Mouse (Mus musculus) kidney, embryonic 16.5 days (tissue): ENCODE measurements around the gene Mical3. TPM values are rescaled to one million over a fixed set of nuclear protein-coding genes. Genes with fewer than 3 reads are reported as not detected.
A peak's percentile ranks its signal among the peaks of the same experiment; 100 is the strongest.
"Not testable (repeated sequence)": the region's sequence is repeated elsewhere in the genome, so short reads cannot be mapped to it uniquely, and the experiment has no call there.

Experiments used
- ATAC-seq: fragments of 200-750 bp; cut with Nextera tagmentation; 2 replicates; pipeline ENCODE4 v1.8.0; 2017; ENCODE audit warnings: moderate TSS enrichment; ENCODE audit not compliant: low FRiP score, low TSS enrichment
- H3K27ac ChIP-seq: fragments of 300-500 bp; sonication (generic); 2 replicates; pipeline ENCODE4 v1.5.1; 2014; ENCODE audit warnings: low read length
- H3K27me3 ChIP-seq: fragments of 300-500 bp; sonication (generic); 2 replicates; pipeline ENCODE4 v1.6.1; 2014; ENCODE audit warnings: low read length, control low read depth, mixed read lengths; ENCODE audit not compliant: insufficient read depth
- H3K36me3 ChIP-seq: fragments of 300-500 bp; sonication (generic); 2 replicates; pipeline ENCODE4 v1.6.1; 2014; ENCODE audit warnings: low read length, control low read depth, mixed read lengths; ENCODE audit not compliant: insufficient read depth
- H3K4me1 ChIP-seq: fragments of 300-500 bp; sonication (generic); 2 replicates; pipeline ENCODE4 v1.6.1; 2014; ENCODE audit warnings: low read length, control low read depth, mixed read lengths; ENCODE audit not compliant: insufficient read depth
- H3K4me2 ChIP-seq: fragments of 300-500 bp; sonication (generic); replicated peaks from 2 replicates; pipeline ENCODE4 v1.6.1; 2014; ENCODE audit warnings: low read depth, low read length
- H3K4me3 ChIP-seq: fragments of 300-500 bp; sonication (generic); 2 replicates; pipeline ENCODE4 v1.5.1; 2014; ENCODE audit warnings: mild to moderate bottlenecking, low read length
- H3K9ac ChIP-seq: fragments of 300-500 bp; sonication (generic); replicated peaks from 2 replicates; pipeline ENCODE4 v1.6.1; 2014; ENCODE audit warnings: low read length
- H3K9me3 ChIP-seq: fragments of 300-500 bp; sonication (generic); 2 replicates; pipeline ENCODE4 v1.6.1; 2016; ENCODE audit warnings: low read length, control low read depth
- WGBS: fragments of 180-500 bp; shearing (Covaris S2); extraction: QIAGEN DNeasy Blood & Tissue Kit; methylation state at CpG from one replicate; pipeline ENCODE4 v1.1.7; 2014; 5-methylcytosine and 5-hydroxymethylcytosine counted together
- polyA plus RNA-seq: library from polyadenylated mRNA; unstranded; fragments of >200 nt; fragmentation: Nextera tagmentation; extraction: Ambion mirVana; gene quantifications from 2 replicates; pipeline ENCODE4 v1.2.1, GENCODE M21; 2015

Gene Mical3
- polyA plus RNA-seq, 1 experiment from 2014 or later = 10.9 TPM

DNA sequence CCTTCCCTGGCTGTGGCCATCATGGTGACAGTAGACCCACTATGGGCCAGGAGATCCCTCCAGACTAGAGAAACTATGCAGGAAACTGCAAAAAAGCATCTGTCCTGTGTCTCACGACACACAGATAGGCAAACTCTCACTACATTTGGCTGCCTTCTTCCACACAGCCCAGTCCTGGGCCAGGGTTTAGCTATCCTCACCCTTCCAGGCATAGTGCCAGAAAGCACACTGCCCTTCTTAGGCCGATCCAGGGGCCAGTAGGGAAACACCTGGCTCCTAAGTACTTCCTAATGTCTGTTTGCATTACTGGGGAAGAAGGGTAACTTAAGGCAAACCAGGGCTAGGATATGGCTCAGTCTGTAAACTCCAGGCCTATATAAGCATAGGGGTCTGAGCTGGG lies 217.9 kb downstream of the Mical3 start:
- no peak for ATAC-seq

DNA sequence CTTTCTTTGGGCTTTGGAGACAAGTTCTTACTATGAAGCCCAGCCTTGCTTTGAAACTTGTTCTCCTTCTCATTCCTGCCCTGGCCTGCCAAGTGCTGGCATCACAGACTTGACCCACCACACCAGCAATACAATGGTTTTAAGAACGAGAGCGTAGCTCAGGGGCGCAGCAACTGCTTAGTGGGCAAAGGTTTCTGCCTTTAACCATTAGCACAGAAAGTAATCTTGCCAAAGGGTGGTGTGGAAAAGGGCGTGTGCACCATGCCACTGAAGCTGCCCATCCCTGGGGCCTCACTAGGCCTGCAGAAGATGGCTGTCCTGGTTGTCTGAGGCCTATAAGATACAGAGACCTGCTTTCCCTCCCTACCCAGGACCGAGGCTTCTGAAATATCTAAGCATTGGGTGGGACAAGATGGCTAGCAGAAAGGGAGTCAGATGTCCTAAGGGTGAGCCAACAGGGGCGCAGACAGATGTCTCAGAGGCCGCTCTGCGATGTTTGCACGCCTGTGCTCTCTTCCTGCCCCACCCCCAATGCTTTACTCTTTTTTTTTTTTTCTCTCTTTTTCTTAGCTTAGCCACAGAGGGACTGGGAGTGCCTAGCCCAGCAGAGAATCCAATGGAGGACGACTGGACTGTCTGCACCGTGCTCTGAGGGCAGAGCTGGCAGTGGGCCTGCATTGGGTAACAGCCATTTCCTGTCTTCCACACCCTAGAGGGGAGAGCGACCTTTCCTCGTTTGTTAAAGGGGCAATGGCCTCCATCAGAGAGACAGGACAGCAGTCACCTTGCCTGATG lies 219.4 kb downstream of the Mical3 start:
- 68% methylated on average over 13 of the region's 13 CpGs for WGBS
- Histone ChIP-seq H3K36me3 (no peaks in the 10 kb centered on the region), H3K4me1 (peaks cover 10% of the 10 kb centered on the region), H3K9me3 (no peaks in the 10 kb centered on the region), H3K4me3 (no peak overlapping the region), H3K9ac (no peak overlapping the region), H3K4me2 (no peak overlapping the region), H3K27ac (no peak overlapping the region), H3K27me3 (no peaks in the 10 kb centered on the region)
- no peak for ATAC-seq

More for the DNA sequence above, 217.9 kb downstream of the Mical3 start:
- Histone ChIP-seq H3K4me2 (no peak overlapping the region), H3K27me3 (no peaks in the 10 kb centered on the region), H3K27ac (no peak overlapping the region), H3K4me1 (peaks cover 14% of the 10 kb centered on the region), H3K4me3 (no peak overlapping the region), H3K9ac (no peak overlapping the region), H3K9me3 (no peaks in the 10 kb centered on the region), H3K36me3 (no peaks in the 10 kb centered on the region)
- 67% methylated on average over 2 of the region's 2 CpGs for WGBS

- Histone ChIP-seq H3K36me3 (no peaks in the 10 kb centered on the region), H3K4me1 (no peaks in the 10 kb centered on the region; the same call in 1 of the 2 replicates), H3K9me3 (no peaks in the 10 kb centered on the region), H3K27me3 (no peaks in the 10 kb centered on the region), H3K9ac (no peak overlapping the region), H3K27ac (no peak overlapping the region), H3K4me2 (no peak overlapping the region), H3K4me3 (no peak overlapping the region)
- WGBS = 78% methylated on average over 3 of the region's 3 CpGs
- ATAC-seq = no peak
These were observed 221.3 kb downstream of the Mical3 start for GRCm38 (mm10) chr6:120909501-120909900.

- H3K36me3 ChIP-seq, H3K9ac ChIP-seq, H3K27me3 ChIP-seq, H3K9me3 ChIP-seq, H3K4me1 ChIP-seq, H3K27ac ChIP-seq, H3K4me2 ChIP-seq, ATAC-seq, H3K4me3 ChIP-seq: not testable (repeated sequence)
- 88% methylated on average over 9 of the region's 10 CpGs for WGBS
These were observed 222.8 kb downstream of the Mical3 start for GRCm38 (mm10) chr6:120907876-120908597.

GRCm38 (mm10) chr6:120906521-120906920 lies 224.3 kb downstream of the Mical3 start:
- Histone ChIP-seq H3K9me3 (no peaks in the 10 kb centered on the region), H3K27ac (no peak overlapping the region), H3K27me3 (no peaks in the 10 kb centered on the region), H3K36me3 (no peaks in the 10 kb centered on the region), H3K4me3 (no peak overlapping the region), H3K4me2 (no peak overlapping the region), H3K4me1 (no peaks in the 10 kb centered on the region; the same call in 1 of the 2 replicates), H3K9ac (no peak overlapping the region)
- WGBS = 88% methylated on average over 6 of the region's 6 CpGs
- no peak for ATAC-seq

DNA sequence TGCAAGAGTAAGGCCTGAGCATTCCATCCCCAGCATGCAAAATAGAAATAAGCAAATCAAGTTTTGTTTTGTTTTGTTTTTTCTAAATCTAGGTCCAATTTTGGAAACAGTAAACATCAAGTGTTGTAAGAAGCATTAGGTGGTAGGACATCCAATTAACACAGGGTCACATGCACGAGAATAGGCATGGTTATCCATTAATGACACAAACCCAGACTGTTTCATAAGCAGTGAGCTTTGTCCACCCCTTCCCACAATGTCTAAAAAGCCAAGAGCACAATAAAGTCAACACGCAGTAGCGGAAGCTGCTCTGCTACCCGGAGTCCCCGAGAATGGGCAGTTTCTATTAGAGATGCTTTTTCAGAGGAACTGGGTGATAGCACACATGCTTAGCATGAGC lies 225.7 kb downstream of the Mical3 start:
- no peak overlapping the region for H3K4me3 ChIP-seq
- no peaks in the 10 kb centered on the region for H3K36me3 ChIP-seq
- no peak overlapping the region for H3K4me2 ChIP-seq
- H3K9me3 ChIP-seq = no peaks in the 10 kb centered on the region
- ATAC-seq = 0 out of 2 replicates have a peak, but pooled peaks have one; percentile 39
- no peaks in the 10 kb centered on the region for H3K27me3 ChIP-seq
- H3K4me1 ChIP-seq = no peaks in the 10 kb centered on the region
- no peak overlapping the region for H3K27ac ChIP-seq
- no peak overlapping the region for H3K9ac ChIP-seq
- 78% methylated on average over 5 of the region's 5 CpGs for WGBS

- Histone ChIP-seq H3K4me1 (no peaks in the 10 kb centered on the region), H3K9ac (no peak overlapping the region), H3K36me3 (no peaks in the 10 kb centered on the region), H3K27me3 (no peaks in the 10 kb centered on the region), H3K27ac (peak overlapping the region; percentile 79), H3K4me2 (0 out of 2 replicates have a peak overlapping the region, but pooled peaks have one; percentile 15), H3K9me3 (no peaks in the 10 kb centered on the region), H3K4me3 (no peak overlapping the region)
- ATAC-seq = peak; percentile 79; the same call in 1 of the 2 replicates
- 79% methylated on average over 11 of the region's 11 CpGs for WGBS
These were observed 226.8 kb downstream of the Mical3 start for GRCm38 (mm10) chr6:120903961-120904360.

DNA sequence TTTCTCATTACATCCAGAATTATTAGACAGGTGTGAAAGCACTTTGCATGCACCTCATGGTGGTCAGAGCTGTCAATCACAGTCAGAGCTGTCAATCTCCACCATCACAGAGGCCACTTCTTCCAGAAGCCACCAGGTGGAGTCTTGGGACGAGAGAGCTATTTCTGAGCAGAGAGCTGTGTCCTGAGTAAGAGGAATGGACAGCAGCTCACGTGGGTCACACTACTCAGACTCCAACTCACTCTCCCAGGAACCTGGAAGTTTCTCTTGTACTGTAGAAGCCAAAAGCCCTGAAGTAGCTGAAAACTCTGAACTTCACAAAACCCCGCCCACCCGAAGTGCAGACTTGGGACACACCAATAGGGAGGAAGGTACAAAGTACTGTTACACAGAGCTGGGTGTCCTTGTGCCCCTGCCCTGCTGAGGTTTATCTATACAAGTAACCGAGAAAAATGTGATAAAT lies 227.3 kb downstream of the Mical3 start:
- Histone ChIP-seq H3K9ac (no peak overlapping the region), H3K36me3 (no peaks in the 10 kb centered on the region), H3K4me3 (no peak overlapping the region), H3K27me3 (no peaks in the 10 kb centered on the region), H3K4me2 (0 out of 2 replicates have a peak overlapping the region, but pooled peaks have one; percentile 15), H3K4me1 (no peaks in the 10 kb centered on the region), H3K27ac (peak overlapping the region; percentile 79), H3K9me3 (no peaks in the 10 kb centered on the region)
- 56% methylated on average over 5 of the region's 5 CpGs for WGBS
- peak; percentile 84 for ATAC-seq

DNA sequence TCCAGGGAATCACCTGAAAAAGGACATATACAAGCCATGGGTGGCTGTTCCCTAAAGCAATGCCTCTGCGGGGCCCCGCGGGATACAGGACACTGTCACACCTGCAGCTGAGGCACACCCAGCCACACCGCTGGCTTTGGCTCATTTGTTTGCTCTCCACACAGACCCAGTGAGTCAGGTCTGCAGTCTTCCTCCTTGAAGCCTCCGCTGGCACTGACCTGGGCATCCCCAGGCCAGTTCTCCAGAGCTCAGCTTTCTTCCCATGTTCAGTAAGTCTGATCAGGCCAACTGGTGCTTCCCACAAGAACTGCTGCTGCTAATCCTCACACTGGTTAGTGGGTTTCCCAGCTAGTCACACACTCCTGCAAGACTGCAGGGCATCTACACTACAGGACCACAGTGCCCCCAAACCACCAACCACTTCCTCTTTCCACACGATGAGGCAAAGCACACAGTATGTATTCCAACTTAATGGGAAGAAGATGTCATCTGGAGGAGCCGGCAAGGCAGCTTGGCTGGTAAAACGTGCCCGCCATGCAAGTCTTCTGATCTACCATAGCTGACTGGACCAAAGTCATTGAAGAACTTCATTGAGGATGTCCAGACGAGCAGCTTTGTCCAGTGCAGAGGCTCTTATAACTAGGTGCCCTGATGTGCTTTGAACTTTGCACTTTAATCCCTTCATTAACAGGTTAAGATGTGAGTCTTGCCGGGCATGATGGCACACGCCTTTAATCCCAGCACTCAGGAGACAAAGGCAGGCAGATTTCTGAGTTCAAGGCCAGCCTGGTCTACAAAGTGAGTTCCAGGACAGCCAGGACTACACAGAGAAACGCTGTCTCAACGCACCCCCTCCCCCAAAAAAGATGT lies 228.8 kb downstream of the Mical3 start:
- Histone ChIP-seq H3K4me1 (no peaks in the 10 kb centered on the region), H3K27ac (no peak overlapping the region), H3K9ac (no peak overlapping the region), H3K27me3 (no peaks in the 10 kb centered on the region), H3K4me2 (no peak overlapping the region), H3K4me3 (no peak overlapping the region), H3K9me3 (no peaks in the 10 kb centered on the region), H3K36me3 (no peaks in the 10 kb centered on the region)
- no peak for ATAC-seq
- 89% methylated on average over 14 of the region's 14 CpGs for WGBS
